Mouse (Mus musculus) thymus, postnatal 0 days (tissue): ENCODE data around the gene Armc9. TPM values are rescaled to one million over a fixed set of nuclear protein-coding genes. Genes with fewer than 3 reads are reported as not detected.

Experiments used
- DNase-seq: peaks from one replicate; pipeline ENCODE4 v3.0.0-alpha.2; 2015; ENCODE audit warnings: low spot score
- polyA plus RNA-seq: library from polyadenylated mRNA; unstranded; fragments of >200 nt; fragmentation: Nextera tagmentation; extraction: Ambion mirVana; gene quantifications from 2 replicates; pipeline ENCODE4 v1.2.1, GENCODE M21; 2015

Gene Armc9
- polyA plus RNA-seq, 1 experiment from 2014 or later = 10.3 TPM

GRCm38 (mm10) chr1:86271707-86272106 lies 117.1 kb downstream of the Armc9 start:
- no peak for DNase-seq

GRCm38 (mm10) chr1:86277055-86277454 lies 122.5 kb downstream of the Armc9 start:
- no peak for DNase-seq

GRCm38 (mm10) chr1:86281781-86282536 lies 127.4 kb downstream of the Armc9 start:
- DNase-seq = no peak

GRCm38 (mm10) chr1:86284101-86284500 lies 129.5 kb downstream of the Armc9 start:
- DNase-seq = no peak

GRCm38 (mm10) chr1:86285295-86285694 lies 130.7 kb downstream of the Armc9 start:
- DNase-seq = no peak

DNA sequence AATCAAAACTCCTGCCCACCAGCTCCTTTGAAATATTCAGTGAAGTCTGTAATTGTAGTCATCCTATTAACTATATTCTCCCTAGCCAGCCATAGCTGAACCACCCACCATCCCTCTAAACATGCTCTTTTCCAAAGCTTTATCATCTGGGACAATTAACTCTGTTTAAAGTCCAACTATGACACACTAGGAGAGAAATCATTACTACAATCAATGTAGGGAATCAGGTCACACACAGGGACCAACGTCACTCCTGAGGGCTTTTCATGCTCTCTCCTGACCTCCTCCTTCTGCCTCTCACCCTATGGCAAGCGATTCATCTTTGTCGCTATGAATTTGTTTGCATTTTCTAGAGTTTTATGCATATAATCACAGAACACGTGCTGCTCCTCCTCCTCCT lies 132.9 kb downstream of the Armc9 start:
- no peak for DNase-seq

GRCm38 (mm10) chr1:86290452-86290851 lies 135.9 kb downstream of the Armc9 start:
- DNase-seq = no peak

DNA sequence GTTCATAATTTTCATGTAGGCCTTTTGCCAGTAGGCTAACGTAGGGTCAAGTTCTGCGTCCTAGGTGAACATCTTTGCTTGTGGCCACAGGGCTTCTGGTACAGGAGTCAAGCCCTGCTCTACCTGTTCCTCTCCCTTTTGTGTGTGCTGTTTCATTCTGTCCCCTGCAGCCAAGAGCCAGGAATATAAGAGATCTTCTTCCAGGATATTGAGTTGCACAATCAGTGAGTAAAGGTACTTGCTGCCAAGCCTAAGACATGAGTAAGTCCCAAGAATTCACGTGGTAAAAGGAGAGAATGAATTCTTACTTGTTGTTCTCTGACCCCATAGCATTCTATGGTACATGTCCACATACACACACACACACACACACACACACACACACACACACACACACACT lies 138.5 kb downstream of the Armc9 start:
- no peak for DNase-seq

DNA sequence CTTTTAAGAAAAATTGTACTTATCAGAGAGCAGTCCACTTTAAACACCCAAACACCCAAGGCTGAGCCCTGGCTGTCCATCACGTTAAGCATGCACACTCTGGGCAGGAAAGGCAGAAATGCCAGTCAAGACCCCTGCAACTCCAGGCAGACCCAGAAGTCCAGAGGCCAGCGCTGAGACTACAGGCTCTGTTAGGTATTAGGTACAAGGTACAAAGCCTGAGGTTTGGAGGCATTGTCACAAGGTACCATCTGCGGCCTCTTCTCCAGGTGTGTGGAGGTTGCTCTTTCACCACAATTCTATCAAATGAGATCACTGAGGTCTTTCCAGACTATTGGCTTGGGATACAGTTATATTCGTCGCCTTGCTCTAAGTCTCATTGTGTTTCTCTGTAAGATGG lies 139.3 kb downstream of the Armc9 start:
- DNase-seq = no peak

GRCm38 (mm10) chr1:86294472-86294871 lies 139.9 kb downstream of the Armc9 start:
- no peak for DNase-seq

- no peak for DNase-seq
Measured at GRCm38 (mm10) chr1:86300093-86300492, 145.5 kb downstream of the Armc9 start.

DNA sequence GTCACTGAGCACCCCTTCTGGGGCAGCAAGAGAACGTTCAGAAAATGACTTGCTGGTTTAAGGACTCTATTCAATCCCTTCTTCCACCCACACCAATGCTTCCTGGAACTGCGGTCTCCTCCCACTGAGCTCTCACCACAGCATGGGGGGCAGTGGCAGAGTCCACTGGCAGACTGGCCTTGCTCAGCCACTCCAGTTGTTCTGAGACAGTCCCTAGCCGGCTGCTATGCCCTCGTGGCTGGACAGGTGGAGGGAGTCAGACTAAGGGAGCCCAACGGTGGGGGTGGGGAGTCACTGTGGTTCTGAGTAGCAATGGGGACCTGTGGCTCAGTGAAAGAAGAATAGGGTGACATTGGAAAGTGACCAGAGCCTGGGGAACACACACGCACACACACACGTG lies 146.2 kb downstream of the Armc9 start:
- no peak for DNase-seq

DNA sequence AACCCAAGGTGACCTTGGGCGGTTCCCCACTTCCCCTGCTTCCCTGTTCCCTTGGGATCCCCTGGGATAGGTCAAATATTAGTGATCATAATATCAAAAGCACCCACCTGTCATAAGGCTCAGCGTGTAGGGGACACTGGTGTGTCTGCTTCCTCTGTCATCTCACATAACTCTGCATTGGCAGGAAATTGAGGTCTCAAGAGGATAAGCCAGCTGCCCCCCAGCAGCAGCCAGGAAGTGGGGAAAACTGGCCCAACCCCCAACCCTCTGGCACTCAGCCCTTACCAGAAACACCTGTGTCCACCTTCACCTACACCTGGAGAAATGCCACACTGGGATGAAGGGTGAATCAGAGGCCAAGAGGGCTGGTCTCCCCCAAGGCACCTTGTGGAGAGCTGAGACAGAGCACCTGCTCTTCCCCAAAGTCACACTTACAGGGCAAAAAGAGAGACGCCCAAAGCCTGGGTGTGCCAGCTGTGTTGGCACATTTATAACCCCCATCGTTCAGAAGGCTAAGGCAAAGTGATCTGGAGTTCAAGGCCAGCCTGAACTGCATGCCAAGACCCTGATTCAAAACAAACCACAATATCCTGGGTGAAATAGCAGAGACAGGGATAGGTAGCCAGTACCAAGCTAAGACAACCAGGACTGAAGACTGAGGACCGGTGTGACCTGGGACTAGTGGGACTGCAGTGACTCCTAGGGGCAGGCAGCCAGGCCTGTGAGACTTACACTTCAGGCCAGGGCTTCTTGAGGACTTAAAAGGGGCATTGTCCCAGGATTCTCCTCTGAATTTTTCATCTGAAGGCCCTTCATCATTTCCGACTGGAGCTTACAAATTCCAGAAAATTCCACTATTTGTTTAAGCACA lies 146.9 kb downstream of the Armc9 start:
- DNase-seq = peak; percentile 58

DNA sequence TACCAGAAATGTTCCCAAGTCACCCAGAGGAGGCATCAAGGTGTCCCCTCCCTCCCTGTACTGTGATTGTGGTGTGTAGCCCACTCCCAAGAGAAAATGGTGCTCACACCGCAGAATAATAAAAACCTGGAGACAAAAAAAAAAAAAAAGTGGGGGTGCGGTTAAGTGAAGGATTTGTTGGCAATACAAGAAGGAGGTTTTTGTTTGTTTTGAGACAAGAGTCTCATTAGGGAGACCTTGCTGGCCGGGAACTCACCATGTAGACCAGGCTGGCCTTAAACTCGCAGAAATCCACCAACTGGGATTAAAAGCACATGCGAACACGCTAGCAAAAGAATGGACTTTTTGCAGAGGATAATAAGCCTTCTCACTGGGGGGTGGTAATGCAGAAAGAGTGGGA lies 148.0 kb downstream of the Armc9 start, which contains the start of gene B3gnt7:
Gene B3gnt7, plus strand, starts transcription at position 301 of the 400 bp plus-strand sequence.
- DNase-seq = no peak

GRCm38 (mm10) chr1:86303063-86303872 lies 148.7 kb downstream of the Armc9 start:
- DNase-seq = peak; percentile 10

DNA sequence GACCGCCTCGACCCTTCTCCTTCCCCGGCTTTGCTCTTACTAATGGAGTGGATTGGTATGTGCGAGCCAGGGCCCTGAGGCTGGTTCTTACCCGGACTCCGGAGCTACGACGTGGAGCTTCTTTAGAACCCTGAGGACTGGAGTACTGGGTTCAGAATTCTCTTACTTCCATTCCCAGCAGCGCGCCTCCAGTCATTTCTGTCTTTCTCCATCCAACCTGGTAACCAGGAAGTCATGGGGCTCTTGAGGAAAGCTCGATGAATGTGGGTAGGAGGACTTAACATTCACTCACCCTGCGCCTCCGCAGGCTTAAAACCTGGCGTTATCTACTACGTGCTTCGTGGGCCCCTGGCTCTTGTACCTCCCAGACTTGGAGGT lies 149.3 kb downstream of the Armc9 start:
- DNase-seq = no peak

- DNase-seq = no peak
Measured at GRCm38 (mm10) chr1:86306686-86307085, 152.1 kb downstream of the Armc9 start.

- no peak for DNase-seq
Measured at GRCm38 (mm10) chr1:86307177-86307762, 152.7 kb downstream of the Armc9 start.

DNA sequence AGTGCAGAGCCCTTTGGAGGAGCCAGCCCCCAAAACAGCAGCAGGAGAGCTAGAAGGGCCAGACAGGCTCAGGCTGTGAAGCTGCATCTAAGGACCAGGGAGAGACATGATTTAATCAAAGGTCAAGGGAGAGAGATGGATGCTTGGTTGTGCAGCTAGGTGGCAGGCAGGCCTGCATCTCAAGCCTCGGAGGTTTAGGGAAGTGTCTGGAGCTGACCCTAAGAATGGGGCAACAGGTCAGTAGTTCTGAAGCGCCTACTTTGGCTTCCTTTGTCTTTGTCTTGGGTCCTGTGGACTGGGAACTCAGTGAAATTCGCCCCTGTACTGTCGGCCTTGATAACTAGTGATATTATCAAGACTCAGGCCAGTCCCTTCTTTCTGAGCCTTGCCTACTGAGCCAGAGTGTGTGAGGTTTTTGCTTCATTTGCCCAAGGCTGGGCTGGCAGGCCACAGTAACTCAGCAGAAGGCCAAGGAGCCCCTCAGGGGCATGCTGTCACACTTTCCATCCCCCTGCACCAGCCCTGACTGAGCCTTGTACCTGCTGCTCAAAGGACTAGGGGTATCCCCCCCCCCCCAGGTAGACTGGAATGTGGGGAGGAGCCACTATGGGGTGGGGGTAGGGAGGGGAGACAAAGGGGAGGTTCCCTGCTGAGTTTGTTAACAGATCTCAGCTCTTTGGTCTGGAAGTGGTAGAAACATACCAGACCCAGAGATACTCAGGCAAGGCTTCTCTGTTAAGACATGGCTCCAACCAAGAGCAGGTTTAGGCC lies 153.5 kb downstream of the Armc9 start:
- DNase-seq = no peak

DNA sequence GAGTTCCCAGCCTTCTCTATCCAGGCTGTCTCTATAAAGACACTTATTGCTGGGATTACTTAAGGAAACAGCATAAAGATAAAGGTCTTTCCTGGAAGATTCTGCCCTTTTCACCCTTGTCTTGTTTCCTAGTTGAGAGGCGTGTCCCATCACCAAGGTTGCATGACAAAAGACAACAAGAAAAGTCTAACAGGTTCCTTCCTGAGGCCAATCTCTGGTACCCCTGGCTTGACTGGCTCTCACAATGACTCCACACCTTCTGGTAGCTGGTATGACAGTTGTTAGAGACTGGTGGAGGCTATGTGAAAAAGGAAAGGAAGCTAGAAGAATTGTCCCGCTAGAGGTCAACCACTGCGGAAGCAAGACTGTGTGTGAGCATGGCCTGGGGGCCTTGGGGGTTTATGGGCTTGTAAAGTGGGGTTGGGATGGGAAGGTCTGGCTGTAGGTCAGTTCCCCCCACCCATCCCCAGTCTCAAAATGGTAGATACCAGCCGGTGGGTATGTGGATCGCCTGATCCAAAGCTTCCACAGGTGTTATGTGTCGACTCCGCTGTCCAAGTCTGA lies 154.8 kb downstream of the Armc9 start:
- DNase-seq = no peak
